Mouse (Mus musculus) thymus, postnatal 4 days (tissue): ENCODE measurements around the gene Scn5a.

ENCODE experiments used
- DNase-seq: peaks from one replicate; pipeline ENCODE4 v3.0.0; 2021

Gene Scn5a

GRCm38 (mm10) chr9:119578636-119579438 lies at the start of gene Scn5a:
TSS of gene Scn5a (minus strand) at chr9:119579016.
- DNase-seq: peak; percentile 73

DNA sequence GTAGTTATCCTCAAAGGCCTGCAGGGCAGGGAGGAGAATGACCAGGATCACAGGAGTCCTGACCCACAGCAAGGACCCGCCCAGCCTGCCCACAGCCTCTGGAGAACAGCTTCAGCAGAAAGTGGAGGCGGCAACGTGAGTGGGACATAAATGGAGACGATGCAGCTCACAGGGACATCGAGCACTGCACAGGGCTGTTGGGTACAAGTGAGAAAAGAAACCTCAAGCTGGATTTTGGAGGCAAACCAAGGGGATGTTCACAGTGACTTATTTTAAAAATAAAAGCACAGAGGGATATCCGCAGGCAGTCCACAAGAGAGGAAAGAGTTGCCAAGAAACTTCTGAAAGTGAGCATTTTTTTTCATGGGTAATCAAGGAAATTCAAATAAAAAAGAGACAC lies 48.4 kb upstream of the Scn5a start:
- DNase-seq: no peak

GRCm38 (mm10) chr9:119624151-119624550 lies 45.3 kb upstream of the Scn5a start:
- no peak for DNase-seq

DNA sequence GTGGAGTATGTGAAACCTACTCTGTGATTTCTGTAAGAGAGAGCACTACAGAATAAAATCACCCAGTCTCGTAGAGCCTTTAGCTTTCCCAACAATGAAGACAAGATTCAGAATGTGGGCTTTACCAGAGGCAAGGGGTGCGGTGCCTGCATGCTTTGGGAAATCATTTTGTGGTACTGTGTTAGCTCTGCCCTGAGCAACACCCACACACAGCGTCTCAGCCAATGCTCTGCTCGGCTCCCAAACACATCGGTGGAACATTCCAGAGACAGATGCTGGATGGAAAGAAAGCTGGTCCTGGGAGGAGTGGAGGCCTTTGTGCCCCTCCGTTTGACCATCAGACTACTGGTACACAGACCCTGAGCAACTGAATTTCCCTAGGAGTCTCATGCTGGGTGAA lies 36.0 kb upstream of the Scn5a start:
- no peak for DNase-seq

DNA sequence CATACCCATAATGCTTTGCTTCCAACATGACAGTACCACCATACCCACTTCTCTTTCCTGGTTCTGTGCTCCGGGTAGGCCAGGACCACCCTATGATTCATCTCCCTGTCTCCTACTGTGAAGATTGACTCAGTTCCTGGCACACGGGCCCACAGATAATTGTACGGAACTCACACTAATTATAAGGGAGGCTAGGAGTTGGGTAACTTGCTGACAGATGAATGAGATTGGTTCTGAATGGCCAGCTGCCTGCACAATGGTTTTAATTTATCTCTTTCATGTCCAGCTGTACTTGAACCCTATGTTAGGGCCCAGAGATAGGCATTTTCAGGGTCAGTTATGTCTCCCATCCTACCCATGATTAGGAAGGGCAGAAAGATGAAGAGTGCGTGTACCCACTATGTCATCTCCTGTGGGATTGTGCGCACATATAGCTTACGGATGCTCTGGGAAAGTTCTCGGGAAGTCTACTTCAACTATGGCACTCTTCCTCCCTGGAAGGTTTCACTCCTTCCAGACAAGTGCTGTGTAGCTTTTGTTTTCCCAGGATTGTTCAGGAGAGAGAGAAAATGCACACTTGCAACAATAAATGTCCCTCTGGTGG lies 31.8 kb upstream of the Scn5a start:
- no peak for DNase-seq

DNA sequence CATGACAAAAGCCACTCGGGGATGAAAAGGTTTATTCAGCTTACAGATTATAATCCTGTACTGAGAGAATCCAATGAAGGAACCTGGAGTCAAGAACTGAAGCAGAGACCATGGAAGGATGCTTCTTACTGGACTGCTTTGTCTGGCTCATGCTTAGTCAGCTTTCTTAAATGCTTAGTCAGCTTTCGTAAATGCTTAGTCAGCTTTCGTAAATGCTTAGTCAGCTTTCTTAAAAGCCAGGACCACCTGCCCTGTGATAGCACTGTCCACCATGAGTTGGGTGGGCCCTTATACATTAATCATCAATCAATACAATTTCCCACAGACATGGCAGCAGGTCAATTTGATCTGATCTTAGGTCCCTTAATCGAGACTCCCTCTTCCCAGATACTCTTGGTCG lies 28.1 kb upstream of the Scn5a start:
- DNase-seq: no peak

DNA sequence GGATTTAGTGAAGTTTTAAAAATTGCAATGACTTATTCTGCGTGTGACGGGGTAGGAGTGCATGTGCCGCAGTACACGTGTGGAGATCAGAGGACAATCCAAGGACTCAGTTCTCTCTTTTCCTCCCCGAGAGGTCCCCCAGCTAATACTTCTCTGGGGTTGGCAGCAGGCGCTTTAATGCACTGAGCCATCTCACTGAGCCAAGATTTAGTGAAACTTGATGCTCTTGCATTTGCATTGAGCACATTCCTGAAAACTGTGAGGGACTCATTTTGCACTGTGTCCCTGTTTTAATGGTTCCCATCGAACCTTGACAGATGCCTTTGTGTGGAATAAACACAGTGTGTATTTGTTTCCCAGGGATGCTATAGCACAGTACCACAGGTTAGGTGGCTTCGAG lies 25.8 kb upstream of the Scn5a start:
- no peak for DNase-seq

- no peak for DNase-seq
Observed at GRCm38 (mm10) chr9:119598501-119598900, 19.7 kb upstream of the Scn5a start.

DNA sequence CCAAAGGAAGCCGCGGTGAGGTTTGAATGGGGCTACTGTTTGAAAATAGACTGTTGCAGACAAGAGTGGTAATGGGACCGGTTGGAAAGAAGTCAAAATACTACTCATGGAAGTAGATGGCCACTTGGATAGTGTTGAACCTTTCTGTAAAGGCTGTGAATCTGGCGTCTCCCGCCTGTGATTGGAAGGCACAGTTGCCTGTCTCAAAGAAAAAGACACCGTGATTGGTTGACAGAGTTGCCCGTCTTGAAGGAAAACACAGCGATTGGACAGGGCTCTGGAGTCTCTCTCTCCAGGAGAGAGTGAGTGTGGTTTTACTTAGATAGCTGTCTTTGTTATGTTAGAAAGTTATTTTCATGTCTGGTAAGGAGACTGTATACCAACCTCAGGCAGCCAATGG lies 18.5 kb upstream of the Scn5a start:
- DNase-seq: no peak

GRCm38 (mm10) chr9:119589592-119589991 lies 10.8 kb upstream of the Scn5a start:
- no peak for DNase-seq

GRCm38 (mm10) chr9:119588763-119589449 lies 10.1 kb upstream of the Scn5a start:
- no peak for DNase-seq

GRCm38 (mm10) chr9:119580668-119581067 lies 1.9 kb upstream of the Scn5a start:
- DNase-seq: peak; percentile 87

DNA sequence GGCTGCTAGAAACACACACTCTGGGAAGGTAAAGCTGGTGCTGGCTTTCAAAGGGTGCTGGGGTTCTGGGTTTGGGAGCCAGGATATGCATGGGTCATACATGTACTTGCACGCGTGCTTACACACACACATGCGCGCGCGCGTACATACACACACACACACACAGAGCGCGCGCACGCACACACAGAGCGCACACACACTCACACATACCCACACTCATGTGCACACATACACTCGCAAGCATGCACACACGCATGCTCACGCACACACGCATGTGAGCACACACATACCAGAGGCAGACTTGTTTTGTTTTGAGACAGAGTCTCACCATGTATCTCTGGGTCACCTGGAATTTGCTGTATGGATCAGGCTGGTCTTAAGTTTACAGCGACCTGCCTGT lies 1.4 kb upstream of the Scn5a start:
- DNase-seq: no peak

DNA sequence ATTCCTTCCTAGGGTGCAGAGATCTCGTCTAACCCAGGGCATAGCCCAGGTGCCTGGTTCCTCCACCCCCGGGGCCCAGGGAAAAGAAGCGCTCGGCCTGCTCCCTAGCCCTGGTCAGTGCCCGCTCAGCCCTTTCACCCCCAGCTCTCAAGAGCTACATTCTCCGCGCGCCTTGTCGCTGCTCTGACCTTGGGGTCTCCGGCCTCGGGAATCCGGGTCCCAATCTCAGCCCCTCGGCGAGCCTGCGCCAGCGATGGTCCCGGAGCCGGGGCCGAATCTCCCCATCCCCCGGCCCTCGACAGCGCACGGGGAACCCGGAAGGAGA lies 543 bp downstream of the Scn5a start:
- no peak for DNase-seq

DNA sequence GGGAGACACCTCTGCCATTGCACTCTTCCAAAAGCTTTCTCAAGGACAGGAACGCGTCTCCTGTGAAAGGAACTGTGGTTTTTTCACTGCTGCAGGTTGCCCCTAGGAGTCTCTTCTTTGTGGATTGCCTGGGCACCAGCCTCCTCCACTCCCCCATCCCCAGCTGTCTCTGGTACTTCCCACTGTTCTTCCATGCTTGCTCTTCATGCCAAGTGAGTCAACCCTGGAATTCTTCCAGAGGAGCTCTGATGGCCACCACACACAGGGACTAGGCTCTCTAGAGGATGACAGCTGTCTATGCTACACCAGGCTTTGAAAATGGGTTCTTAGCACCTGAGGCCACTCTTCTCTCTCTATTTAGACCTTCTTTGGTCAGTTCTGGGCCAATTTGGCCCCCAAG lies 1.8 kb downstream of the Scn5a start:
- DNase-seq: no peak

DNA sequence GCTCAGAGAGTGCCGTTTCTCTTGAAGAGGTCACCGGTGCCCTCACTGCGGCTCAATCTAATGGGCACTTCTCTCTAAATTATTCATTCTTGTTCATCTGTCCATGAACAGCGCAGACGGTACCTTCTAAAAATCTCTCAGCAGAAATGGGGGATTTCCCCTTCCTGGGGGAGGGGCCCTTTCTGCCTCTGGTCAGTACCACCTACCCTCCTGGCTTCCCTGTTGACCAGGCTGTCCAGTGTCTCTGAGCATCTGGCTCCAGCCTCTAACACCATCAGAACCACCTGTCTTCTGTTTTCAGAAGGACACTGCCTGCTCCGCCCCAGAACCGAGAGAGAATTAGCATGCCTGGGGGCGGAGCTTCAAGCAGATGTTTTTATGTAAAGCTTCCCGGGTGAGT lies 3.1 kb downstream of the Scn5a start:
- peak; percentile 21 for DNase-seq

- no peak for DNase-seq
Observed at GRCm38 (mm10) chr9:119574366-119574765, 4.5 kb downstream of the Scn5a start.

DNA sequence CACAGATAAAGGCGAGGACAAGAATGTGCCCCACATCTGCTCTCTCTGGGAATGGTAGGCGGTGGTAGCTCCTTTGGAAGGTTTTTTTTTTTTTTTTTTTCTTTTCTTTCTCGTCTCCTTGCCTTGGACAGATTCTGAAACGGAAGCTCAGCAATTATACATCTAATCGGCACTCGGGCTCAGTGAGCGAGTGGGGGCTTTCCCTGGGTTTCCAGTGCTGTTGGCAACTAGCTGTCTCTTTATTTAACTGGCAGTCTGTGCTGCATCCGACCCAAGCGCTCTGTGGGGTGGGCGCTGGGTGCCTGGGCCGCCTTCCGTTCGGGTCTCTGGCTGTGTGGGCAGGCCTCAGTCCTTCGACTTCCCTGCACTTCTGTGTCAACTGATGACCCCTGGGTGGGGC lies 5.8 kb downstream of the Scn5a start:
- DNase-seq: no peak

DNA sequence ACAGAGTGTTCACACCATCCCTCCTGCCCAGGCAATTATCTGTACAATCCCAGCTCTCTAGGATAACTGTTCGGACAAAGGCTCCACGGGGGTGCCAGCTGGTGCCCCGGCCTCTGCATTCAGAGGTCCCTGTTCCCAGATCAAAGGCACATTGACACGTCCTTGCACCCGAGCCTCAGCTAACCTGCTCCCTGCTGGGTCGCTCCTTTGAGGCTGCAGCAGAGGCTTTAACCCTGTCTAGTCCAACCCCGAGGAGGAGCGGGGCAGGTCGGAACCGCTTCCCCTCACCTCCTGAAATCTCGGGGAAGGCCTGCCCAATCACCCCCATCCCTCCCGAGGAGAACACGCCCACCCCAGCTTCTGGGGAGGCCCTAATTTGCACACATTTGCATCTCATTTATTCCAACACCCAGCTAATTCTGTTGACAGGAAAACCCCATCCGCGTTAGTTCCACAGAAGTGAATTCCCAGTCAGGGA lies 7.4 kb downstream of the Scn5a start:
- no peak for DNase-seq

DNA sequence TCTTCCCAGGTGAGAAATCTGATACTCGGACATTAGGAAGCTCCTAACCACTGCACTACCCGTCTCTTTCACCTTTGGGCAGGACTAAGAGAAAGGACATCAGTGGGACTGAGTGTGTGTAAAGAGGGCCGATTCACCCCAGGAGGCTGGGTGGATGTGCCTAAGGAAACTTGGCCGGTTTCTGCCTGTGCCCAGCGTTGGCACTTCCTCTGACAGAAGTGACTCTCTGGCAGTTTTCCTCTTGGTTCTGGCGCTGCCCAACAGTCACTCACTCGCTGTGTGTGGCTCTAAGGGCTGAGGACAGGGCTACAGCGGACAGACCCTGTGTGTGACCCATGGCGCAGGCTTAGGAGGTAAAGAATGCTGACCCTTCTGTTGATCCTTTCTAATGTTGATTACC lies 8.2 kb downstream of the Scn5a start:
- DNase-seq: no peak

DNA sequence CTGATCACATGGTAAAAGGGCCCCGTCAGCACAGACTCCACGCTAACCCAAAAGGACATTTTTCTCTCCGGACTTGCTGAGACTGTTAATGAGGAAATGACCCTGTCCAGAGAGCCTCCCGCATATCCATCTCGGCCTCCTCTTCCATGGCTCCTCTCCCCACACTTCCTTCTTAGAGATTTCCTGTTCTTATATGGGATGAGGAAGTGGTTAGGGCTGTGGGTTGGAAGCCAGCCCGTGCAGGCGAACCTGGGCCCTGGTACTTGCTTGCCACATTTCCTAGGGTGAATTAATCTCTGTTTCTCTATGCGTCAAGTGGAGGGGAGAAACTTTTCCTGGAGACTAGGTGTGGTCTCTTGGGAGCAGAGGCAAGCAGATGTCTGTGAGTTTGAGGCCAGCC lies 10.1 kb downstream of the Scn5a start:
- DNase-seq: no peak

- no peak for DNase-seq
Observed at GRCm38 (mm10) chr9:119567800-119568199, 11.0 kb downstream of the Scn5a start.

GRCm38 (mm10) chr9:119566214-119566613 lies 12.6 kb downstream of the Scn5a start:
- DNase-seq: peak; percentile 42

DNA sequence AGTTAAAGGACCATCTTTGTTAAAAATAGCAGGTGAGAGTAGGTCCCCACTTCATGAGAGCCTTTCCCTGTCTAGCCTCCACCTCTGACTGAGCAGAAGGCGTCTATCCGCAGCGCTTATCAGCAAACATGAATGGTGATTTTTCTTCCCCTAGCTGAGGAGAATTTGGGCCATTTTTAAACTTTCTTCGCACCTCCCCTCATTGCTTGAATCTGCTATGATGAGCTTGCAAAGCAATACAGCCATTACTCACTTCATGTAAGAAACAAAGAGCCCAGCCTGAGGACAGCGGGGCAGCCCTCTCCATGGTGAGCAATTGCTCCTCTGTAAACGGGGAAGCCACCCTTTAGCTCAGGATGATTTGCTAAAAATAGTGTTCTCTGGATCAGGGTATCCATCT lies 14.0 kb downstream of the Scn5a start:
- no peak for DNase-seq
